Mouse (Mus musculus) hindbrain, embryonic 14.5 days (tissue): Measurements from ENCODE around the gene Mcpt2. TPM values are rescaled to one million over a fixed set of nuclear protein-coding genes. Genes with fewer than 3 reads are reported as not detected.
"Not testable (repeated sequence)": the region's sequence is repeated elsewhere in the genome, so short reads cannot be mapped to it uniquely, and the experiment has no call there.

Experiments
- ATAC-seq: fragments of 200-750 bp; cut with Nextera tagmentation; 2 replicates; pipeline ENCODE4 v1.8.0; 2017; ENCODE audit warnings: moderate number of reproducible peaks, mild to moderate bottlenecking, moderate TSS enrichment, moderate library complexity; ENCODE audit not compliant: low FRiP score
- DNase-seq: peaks from one replicate; pipeline ENCODE4 v3.0.0-alpha.2; 2015; ENCODE audit warnings: low spot score
- H3K27ac ChIP-seq: fragments of 300-500 bp; sonication (generic); 2 replicates; pipeline ENCODE4 v1.5.1; 2014; ENCODE audit warnings: mild to moderate bottlenecking, moderate library complexity
- H3K27me3 ChIP-seq: fragments of 300-500 bp; sonication (generic); 2 replicates; pipeline ENCODE4 v1.6.1; 2014; ENCODE audit warnings: mild to moderate bottlenecking, low read length, mixed read lengths; ENCODE audit not compliant: control insufficient read depth, insufficient read depth
- H3K36me3 ChIP-seq: fragments of 300-500 bp; sonication (generic); replicated peaks from 2 replicates; pipeline ENCODE4 v1.6.1; 2014; ENCODE audit not compliant: control insufficient read depth, insufficient read depth
- H3K4me1 ChIP-seq: fragments of 300-500 bp; sonication (generic); replicated peaks from 2 replicates; pipeline ENCODE4 v1.6.1; 2014; ENCODE audit warnings: antibody characterized with exemption, low read length, mixed read lengths; ENCODE audit not compliant: control insufficient read depth, insufficient read depth
- H3K4me2 ChIP-seq: fragments of 300-500 bp; sonication (generic); replicated peaks from 2 replicates; pipeline ENCODE4 v1.6.1; 2014; ENCODE audit warnings: mild to moderate bottlenecking, moderate library complexity
- H3K4me3 ChIP-seq: fragments of 300-500 bp; sonication (generic); replicated peaks from 2 replicates; pipeline ENCODE4 v1.5.1; 2014; ENCODE audit warnings: mild to moderate bottlenecking, low read length
- H3K9ac ChIP-seq: fragments of 300-500 bp; sonication (generic); 2 replicates; pipeline ENCODE4 v1.6.1; 2014
- H3K9me3 ChIP-seq: fragments of 300-500 bp; sonication (generic); 2 replicates; pipeline ENCODE4 v1.6.1; 2016; ENCODE audit warnings: low read length; ENCODE audit not compliant: control insufficient read depth
- WGBS: fragments of 180-500 bp; shearing (Covaris S2); extraction: QIAGEN DNeasy Blood & Tissue Kit; methylation state at CpG from one replicate; pipeline ENCODE4 v1.1.7; 2014; 5-methylcytosine and 5-hydroxymethylcytosine counted together
- microRNA-seq: library from miRNA; unstranded; fragments of <30 nt; microRNA quantifications from one replicate; pipeline ENCODE4, GENCODE M21; 2016
- polyA plus RNA-seq: library from polyadenylated mRNA; unstranded; fragments of >200 nt; fragmentation: Nextera tagmentation; extraction: Ambion mirVana; gene quantifications from 2 replicates; pipeline ENCODE4 v1.2.1, GENCODE M21; 2014

The Mcpt2 gene
- polyA plus RNA-seq, 1 experiment from 2014 or later, result not detected

DNA sequence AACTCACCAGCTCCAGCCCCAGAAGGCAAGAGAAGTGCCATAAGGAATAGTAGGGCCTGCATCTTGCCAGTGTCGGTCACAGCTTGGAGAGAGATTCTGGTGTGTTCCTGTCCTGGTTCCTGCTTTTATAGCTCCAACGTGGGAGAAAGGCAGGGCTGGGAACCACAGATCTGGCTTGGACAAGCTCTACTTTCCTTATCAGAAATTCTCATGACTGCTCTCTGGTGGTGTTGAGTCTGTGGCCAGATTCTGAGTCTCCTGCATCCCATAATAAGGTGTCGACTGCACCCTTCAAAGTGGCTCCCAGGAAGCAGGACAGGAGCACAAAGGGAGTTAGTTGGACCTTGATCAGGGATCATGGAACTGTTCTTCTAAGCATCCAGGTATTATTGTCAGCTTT lies 20.4 kb downstream of the Mcpt2 start, which contains the start of gene Mcpt4:
Gene Mcpt4, minus strand, starts transcription at position 101 of the 400 bp plus-strand sequence.
- not testable (repeated sequence) for H3K4me2 ChIP-seq, H3K4me3 ChIP-seq, H3K4me1 ChIP-seq, H3K36me3 ChIP-seq, DNase-seq, H3K27ac ChIP-seq, H3K9me3 ChIP-seq, H3K9ac ChIP-seq, ATAC-seq, H3K27me3 ChIP-seq
- 89% methylated on average over 3 of the region's 3 CpGs for WGBS

DNA sequence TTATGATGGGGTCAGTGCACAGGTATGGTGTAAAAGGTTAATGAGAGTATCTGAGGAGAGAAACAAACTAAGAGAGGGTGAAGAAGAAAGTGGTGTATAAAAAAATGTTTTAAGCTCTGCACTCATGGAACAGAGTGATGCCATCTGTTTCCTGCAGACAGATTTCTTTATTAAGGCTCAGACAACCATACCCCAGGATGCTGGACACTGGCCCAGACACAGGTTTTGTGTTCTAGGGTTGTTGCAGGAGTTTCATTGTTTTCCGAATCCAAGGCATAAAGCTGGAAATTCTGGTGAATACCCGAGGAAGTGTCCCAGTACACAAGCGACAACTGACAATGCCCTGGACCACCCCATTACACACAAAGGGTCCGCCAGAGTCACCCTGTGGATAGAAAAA lies 40.2 kb downstream of the Mcpt2 start:
- no peak for ATAC-seq
- no peak overlapping the region for H3K27ac ChIP-seq
- H3K4me2 ChIP-seq, result no peak overlapping the region
- WGBS, result 63% methylated on average over 4 of the region's 4 CpGs
- H3K9ac ChIP-seq, result no peak overlapping the region
- no peaks in the 10 kb centered on the region for H3K36me3 ChIP-seq
- no peaks in the 10 kb centered on the region for H3K27me3 ChIP-seq
- H3K4me3 ChIP-seq, result no peak overlapping the region
- no peaks in the 10 kb centered on the region for H3K4me1 ChIP-seq
- DNase-seq, result peak; percentile 23
- no peaks in the 10 kb centered on the region for H3K9me3 ChIP-seq

DNA sequence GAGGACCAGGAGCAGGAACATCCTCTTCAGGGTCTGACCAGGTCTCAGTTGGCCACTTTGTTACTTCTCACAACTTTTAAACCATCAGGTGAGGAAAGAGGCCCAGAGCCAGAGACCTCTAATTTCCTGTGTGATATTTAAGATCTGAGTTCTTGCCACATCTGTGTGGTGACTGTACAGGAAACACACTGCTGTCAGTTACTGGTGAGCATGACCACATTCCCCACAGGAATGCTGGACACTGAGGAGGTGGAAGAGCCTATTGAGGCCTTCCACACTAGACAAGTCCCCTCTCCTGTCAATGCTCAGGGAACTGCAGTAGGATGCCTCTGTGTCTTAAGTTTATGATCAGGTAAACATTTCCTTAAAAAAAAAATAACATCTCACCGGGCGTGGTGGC lies 43.3 kb downstream of the Mcpt2 start, which contains the start of gene Mcpt8:
Gene Mcpt8, minus strand, starts transcription at position 107 of the 400 bp plus-strand sequence.
- Histone ChIP-seq H3K4me3 (no peak within 1 kb of the TSS), H3K27ac (no peak within 1 kb of the TSS), H3K9me3 (no peaks in the 10 kb centered on the region), H3K36me3 (no peaks in the 10 kb centered on the region), H3K4me2 (no peak within 1 kb of the TSS), H3K27me3 (no peaks in the 10 kb centered on the region), H3K4me1 (no peaks in the 10 kb centered on the region), H3K9ac (no peak within 1 kb of the TSS)
- 100% methylated on average over 2 of the region's 2 CpGs for WGBS
- ATAC-seq (no peak), DNase-seq (peak; percentile 11)

DNA sequence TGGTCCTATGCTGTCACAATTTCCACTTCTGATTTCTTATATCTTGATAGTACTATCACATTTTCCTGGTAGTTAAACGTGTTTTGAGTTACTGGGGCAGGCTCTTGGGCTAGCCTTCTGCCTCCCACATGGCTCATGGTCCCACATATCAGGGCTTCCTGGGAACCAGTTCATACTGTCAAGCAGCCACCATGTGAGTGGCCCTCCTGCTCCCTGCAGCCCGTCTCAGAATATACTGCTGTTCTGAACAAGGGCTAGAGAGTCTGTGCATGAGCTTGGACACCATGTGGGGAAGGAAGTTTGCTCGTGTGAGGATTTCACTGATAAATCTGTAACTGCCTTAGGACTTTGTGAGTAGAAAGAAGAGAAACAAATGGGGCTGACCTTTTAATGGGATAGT lies 44.9 kb downstream of the Mcpt2 start:
- WGBS, result 80% methylated on average over 3 of the region's 3 CpGs
- Histone ChIP-seq H3K4me2 (no peak overlapping the region), H3K27ac (no peak overlapping the region), H3K9me3 (no peaks in the 10 kb centered on the region), H3K4me1 (no peaks in the 10 kb centered on the region), H3K36me3 (no peaks in the 10 kb centered on the region), H3K4me3 (no peak overlapping the region), H3K27me3 (no peaks in the 10 kb centered on the region), H3K9ac (no peak overlapping the region)
- no peak for ATAC-seq
- DNase-seq, result no peak

GRCm38 (mm10) chr14:56093353-56093752 lies 51.5 kb downstream of the Mcpt2 start:
- no peaks in the 10 kb centered on the region for H3K9me3 ChIP-seq
- H3K27me3 ChIP-seq, result no peaks in the 10 kb centered on the region
- H3K4me3 ChIP-seq, result no peak overlapping the region
- no peak for DNase-seq
- H3K9ac ChIP-seq, result no peak overlapping the region
- no peaks in the 10 kb centered on the region for H3K4me1 ChIP-seq
- H3K36me3 ChIP-seq, result no peaks in the 10 kb centered on the region
- no peak for ATAC-seq
- 79% methylated on average over 2 of the region's 2 CpGs for WGBS
- no peak overlapping the region for H3K4me2 ChIP-seq
- H3K27ac ChIP-seq, result no peak overlapping the region

Small RNAs within 50 kb of the gene (microRNA-seq; reads per million reads assigned to microRNA genes)
- gene Mir6949, result not detected

Other genes with a start within 250 kb of the Mcpt2 start
- gene Nfatc4, start 218.9 kb upstream of the Mcpt2 start, polyA plus RNA-seq, result 9.4 and 10.1 TPM in 2 replicates
- gene Nynrin, start 188.0 kb upstream of the Mcpt2 start, polyA plus RNA-seq, result 10.8 and 11.7 TPM in 2 replicates
- 0.51 and 0.56 TPM in 2 replicates for gene Cbln3, start 157.6 kb upstream of the Mcpt2 start, polyA plus RNA-seq
- 6.6 and 7.0 TPM in 2 replicates for gene Khnyn, start 157.1 kb upstream of the Mcpt2 start, polyA plus RNA-seq
- 131 and 138 TPM in 2 replicates for gene Sdr39u1, start 141.7 kb upstream of the Mcpt2 start, polyA plus RNA-seq
- 0.60 TPM in 1 of 2 replicates, not detected in the other for gene Cma1, start 97.4 kb upstream of the Mcpt2 start, polyA plus RNA-seq
- gene Cma2, start 91.1 kb upstream of the Mcpt2 start, polyA plus RNA-seq, result not detected in 2 replicates
- not detected in 2 replicates for gene Mcpt1, start 24.1 kb upstream of the Mcpt2 start, polyA plus RNA-seq
- gene Mcpt9, start 11.5 kb upstream of the Mcpt2 start, polyA plus RNA-seq, result not detected in 2 replicates
- gene Mcpt4, start 20.3 kb downstream of the Mcpt2 start, polyA plus RNA-seq, result not detected in 2 replicates
- not detected in 2 replicates for gene Mcpt8, start 43.2 kb downstream of the Mcpt2 start, polyA plus RNA-seq
- gene Ctsg, start 60.5 kb downstream of the Mcpt2 start, polyA plus RNA-seq, result not detected in 2 replicates
- gene Gzme, start 78.6 kb downstream of the Mcpt2 start, polyA plus RNA-seq, result not detected in 2 replicates
- not detected in 2 replicates for gene Gzmd, start 90.6 kb downstream of the Mcpt2 start, polyA plus RNA-seq
- not detected in 2 replicates for gene Gzmg, start 117.5 kb downstream of the Mcpt2 start, polyA plus RNA-seq
- not detected in 2 replicates for gene Gzmn, start 132.6 kb downstream of the Mcpt2 start, polyA plus RNA-seq
- gene Gzmf, start 169.4 kb downstream of the Mcpt2 start, polyA plus RNA-seq, result not detected in 2 replicates
- gene Gzmc, start 192.6 kb downstream of the Mcpt2 start, polyA plus RNA-seq, result not detected in 2 replicates
- gene Gzmb, start 220.2 kb downstream of the Mcpt2 start, polyA plus RNA-seq, result not detected in 2 replicates